Mouse (Mus musculus): ENCODE results near the gene Gna12.

The Gna12 gene

DNA sequence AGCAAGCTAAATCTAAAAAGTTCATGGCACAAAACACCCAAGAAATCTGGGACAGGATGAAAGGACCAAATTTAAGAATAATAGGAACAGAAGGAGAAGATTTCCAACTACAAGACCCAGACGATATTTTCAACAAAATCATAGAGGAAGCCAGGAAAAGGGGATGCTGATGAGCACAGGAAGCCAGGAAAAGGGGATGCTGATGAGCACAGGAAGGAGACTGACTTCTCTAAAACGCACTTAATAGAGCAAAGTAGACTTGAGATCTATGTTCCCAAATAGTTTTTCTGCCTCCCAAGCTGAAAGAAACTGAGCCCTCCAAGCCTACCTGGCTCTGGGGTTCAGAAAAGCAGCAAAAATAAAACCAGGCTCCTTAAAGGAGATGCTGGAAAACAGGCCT, 2.8 kb downstream of the Gna12 start:
- DNase-seq (ENCODE audit: low spot score) = no peak

DNA sequence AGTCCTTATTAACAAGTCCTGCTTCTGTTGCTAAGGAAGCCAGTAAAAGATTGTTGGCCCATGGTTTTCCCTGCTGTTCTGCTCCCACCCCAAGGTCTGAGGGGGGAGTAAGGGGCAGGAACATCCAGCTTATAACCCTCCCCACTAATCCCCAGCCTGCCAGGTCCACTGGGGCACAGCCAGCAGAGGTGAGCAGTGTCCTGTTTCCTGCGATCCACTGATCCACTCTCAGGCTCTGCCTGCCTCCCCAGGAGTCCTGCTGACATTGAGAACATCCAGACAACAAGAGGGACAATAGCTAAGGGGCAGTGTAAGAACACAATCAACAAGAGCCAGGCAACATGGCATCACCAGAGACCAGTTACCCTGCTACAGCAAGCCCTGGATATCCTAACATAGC, 3.4 kb downstream of the Gna12 start:
- DNase-seq (ENCODE audit: low spot score) = no peak

DNA sequence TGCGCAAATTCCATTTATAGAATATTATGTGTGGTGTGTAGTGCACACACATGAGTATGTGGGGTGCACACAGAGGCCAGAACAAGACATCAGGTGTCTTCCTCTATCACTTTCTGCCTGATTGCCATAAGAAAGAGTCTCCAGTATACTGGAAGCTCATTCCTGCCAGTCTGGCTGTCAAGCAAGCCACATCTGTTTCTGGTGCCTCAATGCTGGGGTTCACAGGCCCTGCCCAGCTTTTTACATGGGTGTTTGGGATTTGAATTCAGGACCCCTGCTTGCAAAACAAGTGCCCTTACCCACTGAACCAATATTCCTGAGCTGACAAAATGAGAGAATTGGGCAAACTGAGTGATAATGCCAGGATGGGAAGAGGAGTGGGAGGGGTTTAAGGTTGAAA, 4.1 kb downstream of the Gna12 start:
- no peak for DNase-seq (ENCODE audit: low spot score)

DNA sequence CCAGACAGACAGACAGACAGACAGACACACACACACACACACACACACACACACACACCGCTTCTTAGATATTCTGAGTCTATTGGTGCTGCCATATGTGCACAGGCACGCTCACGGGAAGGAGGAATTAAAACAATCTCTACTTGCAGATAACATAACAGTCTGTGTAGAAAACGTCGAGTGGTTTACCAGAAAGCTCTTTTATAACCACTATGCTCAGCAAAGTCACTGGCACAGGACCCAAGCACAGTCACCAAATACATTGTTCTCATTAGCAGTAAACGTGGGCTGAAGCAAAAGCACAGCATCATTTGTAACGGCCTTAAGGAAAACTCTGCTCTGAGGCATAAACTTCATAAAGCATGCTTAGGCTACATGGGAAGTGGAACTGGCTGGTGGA, 6.1 kb downstream of the Gna12 start:
- no peak for DNase-seq (ENCODE audit: low spot score)

DNA sequence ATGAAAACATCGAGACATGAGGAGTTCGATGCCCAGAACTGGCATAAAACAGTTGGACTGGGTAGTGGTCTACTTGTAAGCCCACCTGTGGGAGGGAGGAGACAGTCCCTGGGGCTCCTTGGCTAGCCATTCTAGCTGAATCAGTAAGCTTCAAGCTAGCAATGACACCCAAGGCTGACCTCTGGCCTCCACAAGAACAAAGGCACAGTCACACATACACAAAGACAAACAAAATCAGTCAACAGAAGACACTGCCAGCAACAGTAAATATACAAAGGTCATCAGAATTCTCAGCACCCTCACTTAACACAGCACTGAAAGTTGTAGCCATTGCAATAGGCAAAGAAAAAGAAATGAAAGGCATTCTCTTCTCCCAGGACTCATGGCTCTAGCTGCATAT, 6.8 kb downstream of the Gna12 start:
- DNase-seq (ENCODE audit: low spot score) = no peak

DNA sequence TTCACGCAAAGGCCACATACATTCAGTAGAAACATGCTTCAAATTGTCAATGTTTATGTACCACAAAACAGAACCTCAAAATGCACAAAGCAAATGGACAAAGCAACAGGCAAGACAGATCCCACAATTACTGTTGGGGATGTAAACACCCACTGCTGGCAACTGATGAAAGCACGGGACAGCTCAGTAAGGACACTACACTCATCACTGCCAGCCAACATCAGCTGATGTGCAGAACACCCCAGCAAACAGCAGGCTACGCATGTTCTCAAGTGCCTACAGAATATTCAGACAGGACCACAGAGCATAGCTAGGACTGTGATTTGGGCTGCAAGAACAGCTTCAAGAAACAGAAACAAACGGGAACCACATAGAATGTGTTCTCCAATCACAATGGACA, 8.3 kb downstream of the Gna12 start:
- no peak for DNase-seq (ENCODE audit: low spot score)

DNA sequence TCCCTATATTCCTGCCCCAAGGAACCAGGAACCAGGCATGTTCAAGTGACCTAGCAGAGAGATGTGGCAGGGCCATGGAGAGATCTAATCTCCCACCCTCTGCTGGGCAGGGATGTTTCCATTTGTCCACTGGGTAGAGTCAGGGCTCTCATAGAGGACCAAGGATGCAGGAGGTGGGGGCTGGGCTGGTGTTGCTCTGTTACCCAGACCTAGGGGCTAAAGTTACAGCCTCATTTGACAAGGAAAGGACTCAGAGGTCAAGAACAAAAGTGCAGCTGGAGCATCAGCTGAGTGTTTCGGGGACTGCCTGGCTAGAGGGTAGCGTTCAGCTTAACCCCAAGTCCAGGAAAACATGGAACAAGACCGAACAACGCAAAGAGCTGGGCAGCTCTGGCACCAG, 9.7 kb downstream of the Gna12 start:
- no peak for DNase-seq (ENCODE audit: low spot score)

DNA sequence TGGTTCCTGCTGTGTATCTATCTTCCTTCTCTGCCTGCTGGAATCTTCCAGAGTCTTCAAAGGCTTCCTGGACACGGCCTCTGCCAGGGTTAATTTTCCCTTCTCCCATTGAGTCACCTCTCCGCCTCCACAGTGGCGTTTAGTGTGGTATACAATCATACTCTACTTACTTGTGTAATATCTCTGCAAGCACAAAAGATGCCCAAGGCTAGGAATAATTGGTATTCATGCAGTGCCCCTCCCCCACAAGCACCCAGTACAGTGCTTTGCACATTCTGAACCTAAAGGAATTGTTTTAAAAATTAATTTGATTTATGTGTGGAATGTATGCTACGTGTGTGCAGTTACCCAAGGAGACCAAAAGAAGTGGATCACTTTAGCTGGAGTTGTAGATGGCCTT, 10.6 kb downstream of the Gna12 start:
- DNase-seq (ENCODE audit: low spot score) = no peak

DNA sequence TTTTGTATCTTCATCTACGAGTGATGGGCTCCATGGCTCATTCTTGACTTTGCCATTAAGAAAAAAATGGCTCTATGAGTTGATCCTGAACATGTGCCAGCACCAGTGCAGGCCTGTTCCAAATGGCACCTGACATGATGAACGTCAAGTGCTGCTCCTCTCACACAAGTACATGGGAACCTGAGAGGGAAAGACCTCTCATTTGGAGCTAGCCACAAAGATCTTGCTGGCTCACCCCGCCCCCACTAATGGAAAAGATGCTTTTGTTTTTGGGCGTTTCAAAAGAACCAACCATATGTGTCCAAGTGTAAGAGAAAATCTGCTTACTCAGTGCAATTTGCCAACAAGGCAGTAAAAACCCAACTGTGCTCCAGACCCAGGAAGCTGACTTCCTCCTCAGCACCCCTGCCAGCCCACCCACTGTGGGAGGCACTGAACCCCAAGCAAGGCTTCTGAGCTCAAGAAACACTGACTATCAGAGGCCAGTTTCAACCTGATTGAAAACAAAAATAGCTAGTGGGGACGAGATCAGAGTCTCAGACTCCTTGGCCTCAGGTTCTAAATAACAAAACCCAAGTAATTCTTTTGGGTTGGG, 11.7 kb downstream of the Gna12 start:
- DNase-seq (ENCODE audit: low spot score) = no peak

DNA sequence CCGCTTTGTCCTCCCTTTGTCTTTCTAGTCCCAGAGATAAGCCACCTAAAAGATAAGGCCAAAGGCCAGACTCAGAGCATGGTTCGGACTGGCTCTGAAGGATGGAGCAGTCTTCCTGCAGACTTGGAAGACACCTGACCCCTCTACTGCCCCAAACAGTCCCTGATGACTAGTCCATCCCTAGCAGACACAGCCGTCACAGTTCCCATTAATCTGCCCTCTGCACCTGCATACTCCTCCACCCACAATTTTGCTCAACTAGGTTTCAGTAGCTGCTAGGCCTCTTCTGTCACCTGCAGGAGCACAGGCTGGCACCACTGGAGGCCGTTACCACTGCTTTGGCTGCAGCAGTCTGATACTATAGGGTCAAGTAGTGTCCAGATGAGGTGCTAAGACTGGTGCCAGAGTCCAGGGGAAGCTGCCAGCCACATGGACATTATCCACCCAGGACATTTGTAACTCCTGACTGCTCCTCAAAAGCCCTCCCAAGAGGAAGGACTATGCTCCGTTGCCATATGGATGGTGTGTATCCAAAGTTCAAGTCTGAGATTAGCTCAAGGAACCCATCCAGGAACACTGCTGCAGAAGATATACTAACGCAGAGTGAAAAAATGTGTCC, 13.2 kb downstream of the Gna12 start:
- DNase-seq (ENCODE audit: low spot score) = no peak

DNA sequence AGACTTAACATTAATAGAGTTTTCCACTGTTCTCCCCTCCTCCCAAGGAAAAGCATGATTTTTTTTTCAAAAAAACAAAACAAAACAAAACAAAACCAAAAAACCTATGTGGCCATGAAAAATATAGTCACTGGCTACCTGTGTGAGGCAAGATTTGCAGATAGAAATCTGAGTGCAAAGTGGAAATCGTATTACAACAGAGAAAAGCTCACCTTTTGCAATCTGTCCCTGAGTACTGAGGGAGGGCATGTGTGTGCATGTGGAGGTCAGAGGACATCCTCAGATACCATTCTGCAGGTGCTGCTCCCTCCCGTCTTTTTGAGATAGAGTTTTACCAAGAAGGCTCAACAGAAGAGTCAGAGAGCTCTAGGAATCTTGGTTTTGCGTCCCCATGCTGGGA, 14.2 kb downstream of the Gna12 start:
- no peak for DNase-seq (ENCODE audit: low spot score)

DNA sequence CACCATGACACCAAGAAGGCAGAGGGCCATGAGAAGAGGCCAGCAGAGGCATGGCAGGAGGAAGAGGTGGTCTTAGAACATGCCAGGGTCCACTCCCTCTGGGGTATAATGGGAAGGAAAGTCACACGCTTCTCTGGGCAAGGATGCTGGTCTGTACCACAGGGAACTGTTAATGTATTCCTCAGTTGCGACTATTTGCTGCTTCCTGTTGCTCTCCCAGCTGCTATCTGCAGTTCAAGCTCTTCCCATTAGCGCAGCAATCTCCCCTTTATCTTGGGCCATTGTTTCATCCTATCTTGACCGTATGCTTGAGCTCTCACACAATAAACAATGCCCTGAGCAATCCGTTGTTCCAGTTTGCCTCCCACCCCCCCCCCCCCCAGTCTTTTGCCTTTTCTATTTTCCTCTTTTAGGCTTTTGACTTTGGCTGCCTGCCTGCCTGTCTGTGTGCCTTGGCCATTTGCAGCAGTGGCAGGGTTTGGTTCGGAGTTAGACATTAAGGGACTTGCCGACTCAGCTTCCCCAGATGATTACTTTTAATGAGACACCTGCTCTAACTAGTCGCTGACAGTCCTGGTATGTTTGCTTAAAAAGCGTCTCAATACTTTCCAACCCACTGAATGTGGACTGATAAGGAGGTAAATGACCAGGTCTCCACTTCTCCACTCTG, 15.0 kb downstream of the Gna12 start:
- DNase-seq (ENCODE audit: low spot score) = no peak

DNA sequence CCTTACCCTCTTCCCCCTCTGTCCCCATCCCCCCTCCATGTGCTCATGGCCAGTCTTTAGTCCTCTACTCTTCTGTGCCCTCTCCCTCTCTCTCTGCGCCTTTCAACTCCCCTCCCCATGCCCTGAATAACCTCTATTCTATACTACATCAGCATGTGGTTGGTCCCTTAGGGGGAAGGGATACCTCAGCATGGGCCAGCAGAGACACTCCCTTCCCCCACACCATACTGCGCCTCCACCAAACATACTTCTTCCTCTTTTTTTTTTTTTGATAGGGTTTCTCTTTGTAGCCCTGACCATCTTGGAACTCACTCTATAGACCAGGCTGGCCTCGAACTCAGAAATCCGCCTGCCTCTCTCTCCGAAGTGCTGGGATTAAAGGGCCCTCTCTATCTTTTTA, 15.8 kb downstream of the Gna12 start:
- no peak for DNase-seq (ENCODE audit: low spot score)

DNA sequence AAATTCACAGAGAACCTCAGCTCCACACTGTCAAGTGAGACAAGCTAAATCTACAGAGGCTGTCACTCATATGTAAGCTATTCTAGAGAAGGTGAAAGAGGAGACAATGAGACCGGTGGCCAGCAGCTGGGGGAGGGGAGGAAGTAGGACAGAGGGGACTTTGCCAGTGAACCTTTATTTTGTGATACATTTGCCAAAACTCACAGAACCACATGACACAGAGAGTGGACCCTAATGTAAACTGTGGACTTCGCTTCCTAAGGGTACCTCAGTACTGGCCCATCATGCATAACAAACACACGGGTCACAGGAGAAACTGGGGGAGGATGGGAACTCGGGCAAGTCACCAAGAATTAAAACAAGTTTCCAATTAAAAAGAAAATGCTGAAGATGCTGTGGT, 17.5 kb downstream of the Gna12 start:
- no peak for DNase-seq (ENCODE audit: low spot score)

DNA sequence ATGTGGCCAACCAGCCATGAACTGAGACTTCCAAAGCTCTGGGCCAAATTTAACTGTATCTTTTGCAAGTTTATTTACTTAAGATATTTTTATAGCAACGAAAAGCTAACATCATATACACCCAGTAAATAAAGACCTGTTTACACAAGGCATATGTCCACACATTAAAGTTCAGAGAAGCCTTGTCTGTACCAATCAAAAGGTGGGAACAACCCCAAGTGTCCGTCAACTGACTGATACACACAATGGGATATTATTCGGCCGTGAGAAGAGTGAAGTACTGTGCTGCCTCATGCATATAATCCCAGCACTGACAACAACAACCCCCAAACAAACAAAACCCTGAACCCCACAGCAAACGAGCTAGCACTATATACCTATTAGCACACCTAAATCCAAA, 18.2 kb downstream of the Gna12 start:
- DNase-seq (ENCODE audit: low spot score) = no peak

DNA sequence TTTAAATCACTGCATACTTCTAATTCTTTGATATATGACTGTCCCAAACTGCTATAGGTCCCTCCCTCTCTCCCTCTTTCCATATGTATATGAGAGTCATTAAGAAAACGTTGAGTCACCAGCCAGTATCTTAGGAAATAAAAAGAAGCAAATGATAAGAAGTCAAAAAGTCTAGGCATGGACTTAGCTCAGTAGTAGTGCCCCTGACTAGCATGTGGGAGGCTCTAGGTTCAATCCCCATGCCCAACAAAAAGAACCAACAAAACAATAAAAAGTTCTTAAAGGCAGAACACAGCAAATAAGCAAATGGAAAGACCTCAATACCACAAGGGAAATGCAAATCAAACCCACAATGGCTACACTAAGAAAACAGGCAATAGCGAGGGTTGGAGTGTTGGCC, 18.8 kb downstream of the Gna12 start:
- no peak for DNase-seq (ENCODE audit: low spot score)

DNA sequence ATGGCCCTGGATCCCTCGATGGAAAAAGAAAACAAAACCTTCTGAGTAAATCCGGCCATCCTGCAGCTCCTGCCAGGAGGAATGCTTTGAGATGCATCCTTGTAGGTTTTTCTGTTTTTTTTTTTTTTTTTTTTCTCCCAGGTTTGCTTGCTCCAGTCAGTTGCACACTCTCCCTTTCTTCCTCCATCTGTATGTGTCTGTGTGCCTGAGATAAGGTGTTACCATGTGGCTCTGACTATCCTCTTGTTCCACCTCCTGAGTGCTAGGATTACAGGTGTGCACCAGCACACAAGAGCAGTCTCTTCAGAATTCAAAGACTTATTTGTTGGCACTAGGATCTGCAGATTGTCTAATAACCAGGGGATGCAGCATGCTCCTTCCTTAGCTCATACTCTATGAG, 23.3 kb downstream of the Gna12 start:
- no peak for DNase-seq (ENCODE audit: low spot score)

DNA sequence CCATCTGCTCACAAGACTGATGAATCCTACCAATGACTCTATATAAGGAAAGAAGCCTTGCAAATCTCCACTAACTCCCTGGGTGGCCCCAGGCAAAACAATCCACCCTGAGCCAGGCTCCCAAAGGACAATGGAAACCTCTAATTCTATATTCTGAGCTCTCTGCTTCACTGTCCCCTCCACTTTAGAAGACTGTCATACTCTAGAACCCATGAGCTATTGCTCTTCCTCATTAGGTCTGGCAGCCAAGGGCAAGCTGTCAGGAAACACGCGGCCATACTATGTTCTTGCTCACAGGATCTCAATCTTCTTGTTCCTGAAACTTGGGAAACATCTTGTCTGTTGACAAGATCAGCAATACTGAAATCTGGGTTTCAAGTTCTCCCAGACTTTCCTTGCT, 24.0 kb downstream of the Gna12 start:
- no peak for DNase-seq (ENCODE audit: low spot score)

DNA sequence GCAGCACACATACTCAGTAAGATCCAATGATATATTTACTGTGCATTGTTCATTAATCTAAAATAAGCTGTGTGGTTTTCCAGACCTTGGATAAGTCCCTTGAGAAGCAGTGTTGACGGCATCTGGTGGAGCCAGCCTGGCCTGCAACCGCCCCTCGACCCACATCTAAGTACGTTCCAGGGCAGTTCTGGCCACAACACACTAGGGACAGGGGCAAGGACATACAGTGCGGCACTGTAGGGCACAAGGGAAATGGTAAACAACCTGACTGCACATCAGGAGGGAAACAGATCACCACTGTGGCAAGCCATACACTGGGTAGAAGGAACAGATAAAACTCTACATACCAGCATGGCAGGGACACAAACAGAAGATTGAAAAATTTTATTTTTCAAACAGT, 28.4 kb downstream of the Gna12 start:
- no peak for DNase-seq (ENCODE audit: low spot score)

DNA sequence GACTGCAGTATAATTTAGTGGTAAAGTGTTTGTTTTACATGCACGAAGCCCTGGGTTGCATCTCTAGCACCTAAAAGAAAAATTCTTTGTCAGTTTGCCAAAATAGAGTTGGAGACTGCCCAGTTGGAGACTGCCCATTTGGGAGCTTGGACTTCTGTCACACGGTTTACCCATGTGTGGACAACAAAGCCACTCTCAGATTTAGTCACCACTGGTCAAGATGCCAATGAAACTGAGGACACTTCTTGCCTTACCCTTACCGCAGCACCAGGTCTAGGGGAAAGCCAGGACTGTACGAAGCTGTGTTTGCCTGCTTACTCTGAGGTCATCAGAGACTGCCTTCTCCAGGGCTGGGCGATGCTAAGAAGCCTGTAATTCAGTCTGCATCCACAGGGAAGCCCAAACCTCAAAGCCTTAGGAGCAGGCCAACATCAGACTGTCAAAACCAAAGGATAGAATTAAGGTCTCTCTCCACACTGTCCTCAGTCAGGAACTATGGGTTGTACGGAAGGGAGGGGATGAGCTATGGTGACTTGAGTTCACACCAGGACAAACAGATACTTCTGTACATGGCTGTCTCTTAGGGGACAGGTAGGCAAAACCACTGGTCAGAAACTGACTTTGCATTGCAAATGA, 29.8 kb downstream of the Gna12 start:
- DNase-seq (ENCODE audit: low spot score) = peak; percentile 32

DNA sequence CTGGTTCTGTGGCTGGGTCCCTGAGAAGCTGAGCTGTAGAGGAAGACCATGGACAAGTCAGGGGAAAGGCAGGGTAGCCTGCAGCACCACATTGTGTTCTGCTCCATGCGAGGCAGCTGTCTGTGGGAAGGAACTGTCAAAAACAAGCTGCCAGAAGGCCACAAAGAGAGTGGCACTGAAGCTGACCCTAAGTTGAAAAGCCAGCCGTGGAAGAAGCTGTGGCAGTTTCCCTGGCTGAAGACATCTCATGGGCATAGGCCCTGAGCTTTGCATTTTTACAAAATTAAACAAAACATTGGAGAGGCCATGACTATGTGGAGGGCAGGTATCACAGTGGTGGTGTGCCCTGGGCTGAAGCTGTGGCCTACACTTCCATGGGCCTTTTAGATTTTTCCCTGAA, 31.0 kb downstream of the Gna12 start:
- no peak for DNase-seq (ENCODE audit: low spot score)

DNA sequence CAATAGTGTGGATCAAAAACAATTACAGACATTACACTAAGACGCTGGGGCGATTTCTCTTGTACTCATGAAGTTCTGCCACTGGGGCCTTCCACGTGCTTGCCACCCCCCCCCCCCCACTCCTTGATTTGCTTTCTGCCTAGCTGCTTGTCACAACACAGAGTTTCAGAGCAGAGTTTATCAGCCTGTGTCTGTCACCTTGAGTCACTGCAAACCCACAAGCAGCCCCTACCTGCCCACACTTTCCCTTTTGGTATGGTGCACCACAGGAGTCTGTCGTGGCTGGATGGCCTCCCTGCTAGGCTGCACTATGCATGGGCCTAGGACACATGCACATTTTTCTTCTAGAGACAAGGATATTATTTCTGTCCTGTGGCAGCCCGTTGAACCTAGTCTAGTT, 31.5 kb downstream of the Gna12 start:
- DNase-seq (ENCODE audit: low spot score) = no peak

DNA sequence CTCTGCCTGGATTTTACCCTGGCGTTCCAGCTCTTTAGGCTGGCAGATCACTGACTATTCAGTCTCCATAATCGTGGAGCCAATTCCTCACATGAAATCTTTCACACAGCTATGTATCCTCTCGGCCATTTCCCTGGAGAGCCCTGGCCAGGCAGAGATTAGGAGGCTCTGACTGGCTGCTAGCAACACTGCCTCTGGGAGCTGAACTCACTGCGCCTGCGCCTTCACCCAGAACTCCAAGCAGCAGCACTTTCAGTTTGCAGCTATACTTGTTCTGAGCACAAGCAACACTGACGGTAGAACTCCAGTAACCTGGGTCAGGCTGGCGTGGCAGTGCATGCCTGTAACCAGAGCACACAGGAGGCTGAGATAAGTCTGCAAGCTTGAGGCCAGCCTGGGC, 32.1 kb downstream of the Gna12 start:
- DNase-seq (ENCODE audit: low spot score) = no peak

DNA sequence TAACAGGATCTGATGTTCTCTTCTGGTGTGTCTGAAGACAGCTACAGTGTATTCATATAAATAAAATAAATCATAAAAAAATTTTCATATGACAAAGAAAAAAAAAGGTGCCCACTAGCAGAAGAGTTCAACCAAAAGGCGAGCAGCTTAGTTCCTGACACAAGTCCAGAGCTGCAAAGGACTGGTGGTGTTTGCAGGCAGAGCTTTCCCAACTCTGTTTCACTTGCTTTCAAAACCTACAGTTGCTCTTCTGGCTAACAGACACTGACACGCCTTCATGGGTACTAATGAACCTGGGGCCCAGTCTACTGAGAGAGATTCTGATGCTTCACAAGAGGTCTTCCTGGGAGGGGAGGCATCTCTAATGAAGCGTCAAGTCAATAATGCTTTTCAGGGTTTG, 34.2 kb downstream of the Gna12 start:
- no peak for DNase-seq (ENCODE audit: low spot score)

All from lung, postnatal 25 days (tissue).